Mouse (Mus musculus): Measurements from ENCODE around the gene Tmem265.
A peak's percentile ranks its signal among the peaks of the same experiment; 100 is the strongest.

DNA sequence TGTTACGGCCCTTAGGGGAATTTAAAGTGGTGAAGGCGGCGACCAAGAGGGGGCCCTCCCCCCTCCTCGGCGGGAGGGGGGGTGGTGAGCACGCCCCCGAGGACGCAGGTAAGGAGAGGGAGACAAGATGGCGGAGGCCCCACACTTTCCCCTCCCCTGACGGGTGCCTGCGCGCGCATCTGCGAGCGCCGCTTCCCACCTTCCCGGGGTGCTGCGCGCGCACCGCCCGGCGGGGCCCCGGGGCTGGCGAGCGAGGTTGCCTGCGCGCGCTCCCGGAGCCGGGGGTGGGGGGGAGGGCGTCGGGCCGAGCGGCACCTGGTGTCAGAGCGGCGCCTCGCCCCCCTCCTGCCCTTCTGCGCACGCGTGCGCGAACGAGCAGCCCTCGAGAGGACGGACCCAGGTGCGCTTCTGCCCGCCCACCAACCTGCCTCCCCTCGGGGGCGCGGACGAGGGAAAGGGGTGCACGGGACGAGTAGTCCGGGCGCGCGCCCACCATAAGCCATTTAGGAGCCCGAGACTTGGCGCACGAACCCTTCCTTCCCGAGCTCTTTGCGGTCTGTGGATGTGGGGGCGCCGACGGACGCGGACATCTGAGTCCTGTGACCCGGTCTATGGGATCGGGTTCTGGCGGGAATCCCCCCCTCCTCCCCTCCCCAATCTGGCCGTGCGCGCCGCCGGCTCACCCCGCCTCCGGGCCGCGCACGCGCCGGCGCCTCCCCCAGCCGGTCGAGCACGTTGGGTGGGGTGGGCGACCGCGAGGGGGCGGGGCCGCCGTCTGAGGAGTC, 48.8 kb upstream of the Tmem265 start:
- no peak for TF ChIP-seq CTCF (IDR thresholded peaks at IDR 0.05; ENCODE audit: insufficient read depth, low read length)
- peak; percentile 32; the same call in 1 of the 2 replicates for TF ChIP-seq POLR2A (IDR thresholded peaks at IDR 0.05; ENCODE audit: borderline replicate concordance, extremely low read depth, low read depth, low read length)

All from lung, adult 2 months (tissue).